Mouse (Mus musculus): ENCODE measurements around the gene Zfp39. TPM values are rescaled to one million over a fixed set of nuclear protein-coding genes. Genes with fewer than 3 reads are reported as not detected.

Zfp39 gene
- 3.9 and 5.4 TPM in 2 replicates for polyA plus RNA-seq (2016; fragmentation: Nextera tagmentation; extraction: Ambion mirVana)

- Histone ChIP-seq H3K4me3 (peak within 1 kb of the TSS; percentile 88), H3K9me3 (no peaks in the 10 kb centered on the region), H3K27ac (peak within 1 kb of the TSS; percentile 96), H3K36me3 (peaks cover 25% of the 10 kb centered on the region), H3K4me1 (peaks cover 21% of the 10 kb centered on the region), H3K27me3 (ENCODE audit: insufficient read depth, poor library complexity, severe bottlenecking) (no peaks in the 10 kb centered on the region)
- under 1% methylated on average over 40 of the region's 40 CpGs for WGBS
- DNase-seq (ENCODE audit: low spot score) = peak; percentile 98
These were observed at the start of gene Zfp39 for GRCm38 (mm10) chr11:58903511-58904409. Gene Zfp39 (minus strand): TSS chr11:58904225.

GRCm38 (mm10) chr11:58953351-58954169 lies 49.5 kb upstream of the Zfp39 start:
- Histone ChIP-seq H3K4me3 (peak overlapping the region; percentile 86), H3K27ac (peak overlapping the region; percentile 94), H3K36me3 (peaks cover 12% of the 10 kb centered on the region; the same call in 1 of the 2 replicates), H3K4me1 (peaks cover 34% of the 10 kb centered on the region), H3K9me3 (no peaks in the 10 kb centered on the region), H3K27me3 (ENCODE audit: insufficient read depth, poor library complexity, severe bottlenecking) (peaks cover 32% of the 10 kb centered on the region)
- no peak for DNase-seq (ENCODE audit: low spot score)
- 1% methylated on average over 33 of the region's 33 CpGs for WGBS

DNA sequence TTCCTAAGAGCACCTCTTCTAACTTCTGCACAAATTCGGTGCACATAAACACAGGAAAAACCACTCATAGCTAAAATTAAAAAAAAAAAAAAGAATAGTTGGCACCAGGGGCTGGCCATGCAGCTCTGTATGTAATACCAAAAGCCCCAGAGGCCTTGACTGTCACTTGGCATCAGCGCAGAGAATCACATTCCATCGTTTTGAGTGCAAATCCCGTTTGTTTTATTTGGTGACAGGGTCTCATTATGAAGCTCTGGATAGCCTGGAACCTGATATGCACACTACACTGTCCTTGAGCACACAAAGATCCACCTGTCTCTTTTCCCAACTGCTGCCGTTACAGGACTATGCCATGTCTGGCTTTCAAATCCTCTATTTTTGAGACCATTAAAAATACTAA lies 47.2 kb upstream of the Zfp39 start:
- DNase-seq (ENCODE audit: low spot score) = no peak
- WGBS = 83% methylated on average over 5 of the region's 5 CpGs
- H3K27me3 ChIP-seq (ENCODE audit: insufficient read depth, poor library complexity, severe bottlenecking) = peaks cover 49% of the 10 kb centered on the region
- H3K4me1 ChIP-seq = peaks cover 23% of the 10 kb centered on the region
- no peak overlapping the region for H3K27ac ChIP-seq
- H3K36me3 ChIP-seq = no peaks in the 10 kb centered on the region
- H3K9me3 ChIP-seq = no peaks in the 10 kb centered on the region
- no peak overlapping the region for H3K4me3 ChIP-seq

GRCm38 (mm10) chr11:58949480-58950431 lies 45.7 kb upstream of the Zfp39 start:
- no peaks in the 10 kb centered on the region for H3K36me3 ChIP-seq
- H3K27me3 ChIP-seq (ENCODE audit: insufficient read depth, poor library complexity, severe bottlenecking) = peaks cover 62% of the 10 kb centered on the region
- DNase-seq (ENCODE audit: low spot score) = no peak
- H3K4me3 ChIP-seq = peak overlapping the region; percentile 58
- no peaks in the 10 kb centered on the region for H3K9me3 ChIP-seq
- peaks cover 18% of the 10 kb centered on the region for H3K4me1 ChIP-seq
- WGBS = 13% methylated on average over 20 of the region's 20 CpGs
- peak overlapping the region; percentile 73 for H3K27ac ChIP-seq

- H3K27me3 ChIP-seq (ENCODE audit: insufficient read depth, poor library complexity, severe bottlenecking) = peaks cover 72% of the 10 kb centered on the region
- peaks cover 17% of the 10 kb centered on the region for H3K4me1 ChIP-seq
- peak within 1 kb of the TSS; percentile 58 for H3K4me3 ChIP-seq
- no peaks in the 10 kb centered on the region for H3K36me3 ChIP-seq
- no peak for DNase-seq (ENCODE audit: low spot score)
- no peaks in the 10 kb centered on the region for H3K9me3 ChIP-seq
- WGBS = under 1% methylated on average over 48 of the region's 48 CpGs
- peak within 1 kb of the TSS; percentile 74 for H3K27ac ChIP-seq
These were observed 44.8 kb upstream of the Zfp39 start, which contains the start of gene Hist3h2ba for GRCm38 (mm10) chr11:58948542-58949479. Gene Hist3h2ba (plus strand): TSS chr11:58948920.

DNA sequence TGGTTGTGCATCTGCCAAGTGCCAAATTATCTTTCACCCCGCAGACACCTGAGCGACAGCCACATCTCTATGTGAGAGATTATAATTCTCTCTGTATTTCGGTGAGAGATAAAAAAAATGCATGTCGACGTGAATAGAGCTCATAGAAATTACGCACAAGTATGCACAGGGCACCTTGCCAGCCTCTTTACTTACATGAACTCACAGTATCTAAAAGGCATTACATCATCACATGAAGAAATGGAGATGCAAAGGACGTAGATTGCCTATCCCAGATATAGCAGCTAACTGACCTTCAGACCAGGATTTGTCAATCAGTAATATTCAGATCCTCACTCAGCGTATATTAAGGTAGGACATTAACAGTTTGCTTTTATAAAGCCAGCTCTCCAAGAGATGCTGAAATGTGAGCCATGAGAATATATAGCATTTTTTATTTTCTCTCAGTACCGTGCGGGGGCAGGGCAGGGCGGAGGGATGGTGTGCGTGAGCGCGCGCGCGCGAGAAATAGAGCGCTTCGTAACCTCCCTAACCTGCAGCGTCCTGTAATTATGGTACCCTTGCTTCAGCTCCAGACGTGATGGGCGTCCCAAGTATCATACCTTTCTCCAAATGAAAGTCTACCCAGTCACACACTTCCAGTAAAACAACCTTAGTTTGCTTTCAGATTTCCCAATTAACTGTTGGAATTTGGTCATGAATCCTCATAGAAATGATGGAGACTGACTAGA lies 43.9 kb upstream of the Zfp39 start:
- 22% methylated on average over 23 of the region's 23 CpGs for WGBS
- H3K9me3 ChIP-seq = no peaks in the 10 kb centered on the region
- H3K27ac ChIP-seq = peak overlapping the region; percentile 74
- peak overlapping the region; percentile 58 for H3K4me3 ChIP-seq
- peaks cover 74% of the 10 kb centered on the region for H3K27me3 ChIP-seq (ENCODE audit: insufficient read depth, poor library complexity, severe bottlenecking)
- peaks cover 8% of the 10 kb centered on the region; the same call in 1 of the 2 replicates for H3K4me1 ChIP-seq
- no peaks in the 10 kb centered on the region for H3K36me3 ChIP-seq
- no peak for DNase-seq (ENCODE audit: low spot score)

- 66% methylated on average over 3 of the region's 3 CpGs for WGBS
- H3K9me3 ChIP-seq = no peaks in the 10 kb centered on the region
- H3K4me3 ChIP-seq = no peak overlapping the region
- H3K27ac ChIP-seq = no peak overlapping the region
- no peaks in the 10 kb centered on the region for H3K36me3 ChIP-seq
- peaks cover 8% of the 10 kb centered on the region; the same call in 1 of the 2 replicates for H3K4me1 ChIP-seq
- peaks cover 79% of the 10 kb centered on the region for H3K27me3 ChIP-seq (ENCODE audit: insufficient read depth, poor library complexity, severe bottlenecking)
- no peak for DNase-seq (ENCODE audit: low spot score)
These were observed 43.3 kb upstream of the Zfp39 start for GRCm38 (mm10) chr11:58947306-58947705.

- Histone ChIP-seq H3K27me3 (ENCODE audit: insufficient read depth, poor library complexity, severe bottlenecking) (peaks cover 48% of the 10 kb centered on the region), H3K4me1 (peaks cover under 1% of the 10 kb centered on the region; the same call in 1 of the 2 replicates), H3K36me3 (no peaks in the 10 kb centered on the region), H3K4me3 (no peak overlapping the region), H3K27ac (no peak overlapping the region), H3K9me3 (no peaks in the 10 kb centered on the region)
- 82% methylated on average over 5 of the region's 5 CpGs for WGBS
- DNase-seq (ENCODE audit: low spot score) = no peak
These were observed 40.1 kb upstream of the Zfp39 start for GRCm38 (mm10) chr11:58944136-58944535.

DNA sequence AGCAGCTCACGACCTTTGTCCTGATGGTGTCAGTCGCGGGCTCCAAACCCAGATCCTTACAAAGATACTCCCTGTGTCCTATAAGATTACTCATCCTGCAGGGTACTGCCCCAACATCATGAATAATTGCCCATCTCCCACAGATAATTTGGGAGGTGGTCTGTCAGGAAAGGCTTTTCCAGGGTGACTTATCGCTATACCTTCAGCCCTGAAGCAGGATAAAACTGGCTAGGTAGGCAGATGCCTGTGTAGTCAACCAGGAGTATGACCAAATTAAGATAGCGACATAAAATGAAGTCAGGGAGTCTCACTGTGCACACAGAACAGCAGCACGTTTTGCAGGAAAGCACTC lies 35.0 kb upstream of the Zfp39 start:
- DNase-seq (ENCODE audit: low spot score) = no peak
- peak overlapping the region; percentile 97 for H3K4me3 ChIP-seq
- H3K36me3 ChIP-seq = peaks cover 26% of the 10 kb centered on the region
- H3K27me3 ChIP-seq (ENCODE audit: insufficient read depth, poor library complexity, severe bottlenecking) = peaks cover 10% of the 10 kb centered on the region
- 19% methylated on average over 6 of the region's 6 CpGs for WGBS
- H3K27ac ChIP-seq = peak overlapping the region; percentile 97
- peaks cover 21% of the 10 kb centered on the region for H3K4me1 ChIP-seq
- no peaks in the 10 kb centered on the region for H3K9me3 ChIP-seq

GRCm38 (mm10) chr11:58938322-58939087 lies 34.5 kb upstream of the Zfp39 start, which contains the start of gene Rnf187:
Gene Rnf187 (minus strand): TSS chr11:58938916.
- Histone ChIP-seq H3K36me3 (peaks cover 32% of the 10 kb centered on the region), H3K27me3 (ENCODE audit: insufficient read depth, poor library complexity, severe bottlenecking) (peaks cover 5% of the 10 kb centered on the region; the same call in 1 of the 2 replicates), H3K27ac (peak within 1 kb of the TSS; percentile 97), H3K4me3 (peak within 1 kb of the TSS; percentile 97), H3K4me1 (peaks cover 21% of the 10 kb centered on the region), H3K9me3 (no peaks in the 10 kb centered on the region)
- under 1% methylated on average over 95 of the region's 95 CpGs for WGBS
- peak; percentile 95 for DNase-seq (ENCODE audit: low spot score)

Data from heart, embryonic 10.5 days (tissue).